Mouse (Mus musculus): Measurements from ENCODE around the gene Grik1. TPM values are rescaled to one million over a fixed set of nuclear protein-coding genes. Genes with fewer than 3 reads are reported as not detected.

Grik1 gene
- total RNA-seq, 2 experiments from 2014 or later, result not detected

GRCm38 (mm10) chr16:87902049-87902448 is 388.0 kb downstream of the Grik1 start:
- ATAC-seq (replicated peaks; ENCODE audit: poor library complexity), result no peak

- no peak for ATAC-seq (replicated peaks; ENCODE audit: poor library complexity)
These were observed 388.9 kb downstream of the Grik1 start for GRCm38 (mm10) chr16:87901189-87901588.

GRCm38 (mm10) chr16:87875927-87876326 is 414.1 kb downstream of the Grik1 start:
- ATAC-seq (replicated peaks; ENCODE audit: poor library complexity), result no peak

- no peak for ATAC-seq (replicated peaks; ENCODE audit: poor library complexity)
These were observed 425.5 kb downstream of the Grik1 start for GRCm38 (mm10) chr16:87864526-87864925.

- ATAC-seq (replicated peaks; ENCODE audit: poor library complexity), result no peak
These were observed 428.3 kb downstream of the Grik1 start for GRCm38 (mm10) chr16:87861722-87862121.

GRCm38 (mm10) chr16:87853451-87854085 is 436.5 kb downstream of the Grik1 start:
- ATAC-seq (replicated peaks; ENCODE audit: poor library complexity), result no peak

GRCm38 (mm10) chr16:87851550-87851949 is 438.5 kb downstream of the Grik1 start:
- ATAC-seq (replicated peaks; ENCODE audit: poor library complexity), result no peak

- no peak for ATAC-seq (replicated peaks; ENCODE audit: poor library complexity)
These were observed 441.3 kb downstream of the Grik1 start for GRCm38 (mm10) chr16:87848799-87849198.

Other genes starting within 250 kb of the Grik1 start
- not detected in 2 replicates for gene Cldn17, start 216.7 kb upstream of the Grik1 start, total RNA-seq (2015)
- not detected in 2 replicates for gene Cldn17, start 216.7 kb upstream of the Grik1 start, total RNA-seq (2017)